Mouse (Mus musculus): ENCODE measurements around the gene Nudt15. TPM values are rescaled to one million over a fixed set of nuclear protein-coding genes. Genes with fewer than 3 reads are reported as not detected.
A peak's percentile ranks its signal among the peaks of the same experiment; 100 is the strongest.
"Not testable (repeated sequence)": the region's sequence is repeated elsewhere in the genome, so short reads cannot be mapped to it uniquely, and the experiment has no call there.

The Nudt15 gene
- polyA plus RNA-seq, 1 experiment from 2014 or later = 8.4 TPM

DNA sequence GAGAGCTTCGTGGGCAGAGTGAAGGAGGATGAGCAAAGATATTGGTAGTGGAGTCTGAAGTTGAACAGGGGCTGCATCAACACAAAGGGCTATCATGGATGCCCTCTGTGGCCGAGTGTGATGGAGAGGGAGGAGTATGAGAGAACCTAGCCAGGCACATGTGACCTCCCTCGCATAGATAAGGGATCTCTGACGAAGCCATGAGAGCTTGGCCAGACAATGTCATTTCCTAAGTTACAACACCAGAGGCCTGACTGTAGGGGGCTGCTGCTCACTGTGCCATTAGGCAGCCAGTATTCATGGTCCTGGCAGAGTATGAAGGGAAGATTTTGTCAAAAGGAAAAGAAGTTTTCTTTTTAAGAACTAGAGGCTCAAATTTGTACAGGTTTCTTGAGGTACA lies 1.0 kb downstream of the Nudt15 start:
- ATAC-seq (replicated peaks; ENCODE audit: low FRiP score) = no peak
- no peak overlapping the region for H3K27ac ChIP-seq
- H3K4me1 ChIP-seq = 0 out of 2 replicates have a peak, but pooled peaks cover under 1% of the 10 kb centered on the region
- H3K36me3 ChIP-seq = no peaks in the 10 kb centered on the region
- H3K9ac ChIP-seq = no peak overlapping the region
- WGBS = 60% methylated on average over 4 of the region's 4 CpGs
- H3K27me3 ChIP-seq = no peaks in the 10 kb centered on the region
- no peak overlapping the region for H3K4me3 ChIP-seq (replicated peaks)
- no peak overlapping the region for H3K4me2 ChIP-seq
- H3K9me3 ChIP-seq (replicated peaks) = no peaks in the 10 kb centered on the region

GRCm38 (mm10) chr14:73543781-73544180 lies 4.3 kb downstream of the Nudt15 start:
- Histone ChIP-seq H3K36me3 (no peaks in the 10 kb centered on the region), H3K4me2 (no peak overlapping the region), H3K4me3 (replicated peaks) (no peak overlapping the region), H3K27me3 (0 out of 2 replicates have a peak, but pooled peaks cover 3% of the 10 kb centered on the region), H3K27ac (no peak overlapping the region), H3K9me3 (replicated peaks) (no peaks in the 10 kb centered on the region), H3K9ac (no peak overlapping the region), H3K4me1 (no peaks in the 10 kb centered on the region)
- WGBS = 66% methylated on average over 6 of the region's 6 CpGs
- ATAC-seq (replicated peaks; ENCODE audit: low FRiP score) = no peak

GRCm38 (mm10) chr14:73535641-73536040 lies 12.4 kb downstream of the Nudt15 start:
- H3K27ac ChIP-seq = no peak overlapping the region
- WGBS = 91% methylated on average over 2 of the region's 2 CpGs
- H3K9me3 ChIP-seq (replicated peaks) = no peaks in the 10 kb centered on the region
- no peak for ATAC-seq (replicated peaks; ENCODE audit: low FRiP score)
- H3K36me3 ChIP-seq = no peaks in the 10 kb centered on the region
- no peak overlapping the region for H3K9ac ChIP-seq
- no peak overlapping the region for H3K4me3 ChIP-seq (replicated peaks)
- H3K27me3 ChIP-seq = 0 out of 2 replicates have a peak, but pooled peaks cover 7% of the 10 kb centered on the region
- H3K4me2 ChIP-seq = no peak overlapping the region
- H3K4me1 ChIP-seq = no peaks in the 10 kb centered on the region

GRCm38 (mm10) chr14:73533755-73534465 lies 14.1 kb downstream of the Nudt15 start:
- Histone ChIP-seq H3K9me3 (replicated peaks) (no peaks in the 10 kb centered on the region), H3K4me3 (replicated peaks) (no peak overlapping the region), H3K27me3 (peaks cover 6% of the 10 kb centered on the region; the same call in 1 of the 2 replicates), H3K36me3 (no peaks in the 10 kb centered on the region), H3K9ac (no peak overlapping the region), H3K27ac (no peak overlapping the region), H3K4me1 (no peaks in the 10 kb centered on the region), H3K4me2 (no peak overlapping the region)
- ATAC-seq (replicated peaks; ENCODE audit: low FRiP score) = no peak
- 77% methylated on average over 6 of the region's 6 CpGs for WGBS

DNA sequence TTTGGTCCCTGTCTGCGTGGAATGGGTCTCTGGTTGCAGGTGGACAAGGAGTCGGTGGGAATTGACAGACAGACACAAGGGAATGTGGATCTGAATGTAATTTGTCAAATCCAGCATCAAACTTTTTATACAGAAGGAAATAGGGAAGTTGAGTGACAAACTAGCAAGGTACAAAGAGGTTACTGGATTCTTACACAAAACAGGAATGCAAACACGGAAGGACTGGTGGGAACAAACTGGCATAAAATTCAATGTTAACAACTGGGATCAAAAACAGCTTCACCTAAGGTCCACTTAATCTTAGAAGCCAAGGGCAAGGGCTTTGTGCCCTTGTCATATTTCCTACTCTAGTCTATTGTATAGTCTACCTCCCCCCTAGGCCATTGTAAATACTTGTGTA lies 19.4 kb downstream of the Nudt15 start:
- WGBS = 90% methylated on average over 3 of the region's 3 CpGs
- H3K4me3 ChIP-seq (replicated peaks); H3K27ac ChIP-seq; H3K4me2 ChIP-seq; H3K4me1 ChIP-seq; H3K36me3 ChIP-seq; H3K9me3 ChIP-seq (replicated peaks); H3K27me3 ChIP-seq; ATAC-seq (replicated peaks; ENCODE audit: low FRiP score); H3K9ac ChIP-seq: not testable (repeated sequence)

GRCm38 (mm10) chr14:73524766-73525448 lies 23.1 kb downstream of the Nudt15 start, which contains the start of gene Sucla2:
Sucla2 (plus strand) TSS chr14:73525319.
- H3K9me3 ChIP-seq (replicated peaks) = no peaks in the 10 kb centered on the region
- H3K27ac ChIP-seq = peak within 1 kb of the TSS; percentile 93
- H3K4me3 ChIP-seq (replicated peaks) = peak within 1 kb of the TSS; percentile 57
- peak within 1 kb of the TSS; percentile 53 for H3K9ac ChIP-seq
- no peaks in the 10 kb centered on the region for H3K36me3 ChIP-seq
- under 1% methylated on average over 41 of the region's 41 CpGs for WGBS
- ATAC-seq (replicated peaks; ENCODE audit: low FRiP score) = peak; percentile 100
- H3K27me3 ChIP-seq = 0 out of 2 replicates have a peak, but pooled peaks cover under 1% of the 10 kb centered on the region
- peak within 1 kb of the TSS; percentile 50 for H3K4me2 ChIP-seq
- peaks cover 4% of the 10 kb centered on the region; the same call in 1 of the 2 replicates for H3K4me1 ChIP-seq

GRCm38 (mm10) chr14:73524136-73524535 lies 23.9 kb downstream of the Nudt15 start:
- H3K9me3 ChIP-seq (replicated peaks) = no peaks in the 10 kb centered on the region
- no peak overlapping the region for H3K27ac ChIP-seq
- peaks cover 4% of the 10 kb centered on the region; the same call in 1 of the 2 replicates for H3K4me1 ChIP-seq
- ATAC-seq (replicated peaks; ENCODE audit: low FRiP score) = no peak
- peak overlapping the region; percentile 50 for H3K4me2 ChIP-seq
- no peaks in the 10 kb centered on the region for H3K36me3 ChIP-seq
- H3K9ac ChIP-seq = 0 out of 2 replicates have a peak overlapping the region, but pooled peaks have one; percentile 7
- no peaks in the 10 kb centered on the region for H3K27me3 ChIP-seq
- H3K4me3 ChIP-seq (replicated peaks) = no peak overlapping the region
- 70% methylated on average over 3 of the region's 3 CpGs for WGBS

- under 1% methylated on average over 41 of the region's 41 CpGs for WGBS
- Histone ChIP-seq H3K4me3 (replicated peaks) (peak within 1 kb of the TSS; percentile 99), H3K9ac (peak within 1 kb of the TSS; percentile 93), H3K4me2 (peak within 1 kb of the TSS; percentile 83), H3K4me1 (peaks cover 13% of the 10 kb centered on the region), H3K9me3 (replicated peaks) (no peaks in the 10 kb centered on the region), H3K27ac (peak within 1 kb of the TSS; percentile 58), H3K27me3 (no peaks in the 10 kb centered on the region), H3K36me3 (peaks cover 25% of the 10 kb centered on the region)
- ATAC-seq (replicated peaks; ENCODE audit: low FRiP score) = peak; percentile 97
Observed at GRCm38 (mm10) chr14:73509765-73510423, 38.1 kb downstream of the Nudt15 start, which contains the start of gene Med4. Med4 (plus strand) TSS chr14:73510025.

DNA sequence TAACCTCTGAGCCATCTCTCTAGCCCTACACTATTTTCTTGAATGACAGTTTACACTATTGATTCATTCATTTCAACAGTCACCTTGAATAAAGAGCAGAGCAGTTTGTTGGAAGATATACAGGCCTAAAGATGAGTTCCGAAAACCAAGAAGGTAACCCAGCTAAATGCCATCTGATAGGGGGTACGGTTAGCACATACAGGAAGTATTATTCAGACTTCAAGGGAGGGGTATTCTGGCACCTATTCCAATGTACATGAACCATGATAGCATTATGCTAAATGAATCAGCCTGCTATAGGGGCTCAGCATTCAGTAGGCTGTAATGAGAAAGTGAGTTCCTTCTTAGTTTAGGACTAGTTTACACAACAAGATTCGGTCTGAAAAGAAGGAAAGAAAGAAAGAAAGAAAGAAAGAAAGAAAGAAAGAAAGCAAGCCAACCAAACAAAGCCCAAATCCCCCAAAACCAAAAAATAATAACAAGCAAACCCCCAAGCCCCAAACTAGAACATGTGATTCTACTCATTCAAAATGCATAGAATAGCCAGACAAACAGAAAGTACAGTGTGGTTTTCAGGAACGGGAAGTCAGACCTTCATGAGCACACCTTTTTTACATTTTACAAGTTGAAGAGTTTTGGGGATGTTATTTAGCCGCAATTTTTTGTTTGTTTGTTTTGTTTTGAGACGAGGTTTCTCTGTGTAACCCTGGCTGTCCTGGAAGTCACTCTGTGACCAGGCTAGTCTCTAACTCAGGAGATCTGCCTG lies 39.2 kb downstream of the Nudt15 start:
- Histone ChIP-seq H3K27me3 (no peaks in the 10 kb centered on the region), H3K4me1 (peaks cover 13% of the 10 kb centered on the region), H3K9me3 (replicated peaks) (no peaks in the 10 kb centered on the region), H3K9ac (no peak overlapping the region), H3K36me3 (peaks cover 19% of the 10 kb centered on the region), H3K4me3 (replicated peaks) (no peak overlapping the region), H3K27ac (no peak overlapping the region), H3K4me2 (no peak overlapping the region)
- 90% methylated on average over 6 of the region's 6 CpGs for WGBS
- no peak for ATAC-seq (replicated peaks; ENCODE audit: low FRiP score)

DNA sequence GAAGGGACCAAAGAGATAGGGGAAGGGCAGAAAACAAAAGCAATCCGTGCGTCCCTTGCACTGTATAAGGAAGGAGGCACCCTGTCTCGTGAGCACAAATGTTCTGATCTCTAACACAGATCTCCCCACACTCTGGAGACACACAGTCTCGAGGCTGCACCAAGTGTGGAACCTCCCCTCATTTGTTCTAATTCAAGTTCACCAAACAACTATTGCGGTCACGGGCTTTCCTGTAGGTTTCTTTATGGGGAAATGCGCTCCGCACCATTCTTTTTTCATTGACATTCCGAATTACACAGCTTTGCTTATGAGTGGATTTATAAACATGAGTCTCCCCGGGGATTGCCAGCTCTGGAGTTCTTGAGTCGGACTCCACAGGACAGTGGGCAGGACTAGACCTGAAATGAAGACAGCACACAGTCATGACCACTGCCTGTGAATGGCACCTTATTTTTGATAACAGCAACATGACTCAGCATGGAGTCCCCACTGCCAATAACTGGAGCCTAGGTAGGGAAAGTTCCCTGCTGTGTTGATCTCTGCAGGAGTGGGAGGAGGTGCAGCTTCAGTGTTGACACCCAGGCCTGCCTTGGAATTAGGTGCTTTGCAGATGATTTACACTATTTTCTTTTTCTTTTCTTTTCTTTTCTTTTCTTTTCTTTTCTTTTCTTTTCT lies 40.2 kb downstream of the Nudt15 start:
- 69% methylated on average over 11 of the region's 11 CpGs for WGBS
- H3K4me1 ChIP-seq = peaks cover 16% of the 10 kb centered on the region
- H3K4me2 ChIP-seq = no peak overlapping the region
- no peak overlapping the region for H3K4me3 ChIP-seq (replicated peaks)
- no peaks in the 10 kb centered on the region for H3K9me3 ChIP-seq (replicated peaks)
- no peak overlapping the region for H3K27ac ChIP-seq
- H3K9ac ChIP-seq = no peak overlapping the region
- peaks cover 11% of the 10 kb centered on the region for H3K36me3 ChIP-seq
- H3K27me3 ChIP-seq = no peaks in the 10 kb centered on the region
- no peak for ATAC-seq (replicated peaks; ENCODE audit: low FRiP score)

- Histone ChIP-seq H3K9ac (no peak overlapping the region), H3K4me3 (replicated peaks) (no peak overlapping the region), H3K27ac (no peak overlapping the region), H3K9me3 (replicated peaks) (no peaks in the 10 kb centered on the region), H3K4me1 (peaks cover 16% of the 10 kb centered on the region), H3K27me3 (no peaks in the 10 kb centered on the region), H3K4me2 (no peak overlapping the region), H3K36me3 (peaks cover 4% of the 10 kb centered on the region)
- no peak for ATAC-seq (replicated peaks; ENCODE audit: low FRiP score)
- 86% methylated on average over 15 of the region's 15 CpGs for WGBS
Observed at GRCm38 (mm10) chr14:73507200-73507599, 40.8 kb downstream of the Nudt15 start.
